Mouse (Mus musculus): Measurements from ENCODE around the gene Mta1. TPM values are rescaled to one million over a fixed set of nuclear protein-coding genes. Genes with fewer than 3 reads are reported as not detected.

The Mta1 gene
- polyA plus RNA-seq, 1 experiment from 2014 or later = 11.2 TPM

DNA sequence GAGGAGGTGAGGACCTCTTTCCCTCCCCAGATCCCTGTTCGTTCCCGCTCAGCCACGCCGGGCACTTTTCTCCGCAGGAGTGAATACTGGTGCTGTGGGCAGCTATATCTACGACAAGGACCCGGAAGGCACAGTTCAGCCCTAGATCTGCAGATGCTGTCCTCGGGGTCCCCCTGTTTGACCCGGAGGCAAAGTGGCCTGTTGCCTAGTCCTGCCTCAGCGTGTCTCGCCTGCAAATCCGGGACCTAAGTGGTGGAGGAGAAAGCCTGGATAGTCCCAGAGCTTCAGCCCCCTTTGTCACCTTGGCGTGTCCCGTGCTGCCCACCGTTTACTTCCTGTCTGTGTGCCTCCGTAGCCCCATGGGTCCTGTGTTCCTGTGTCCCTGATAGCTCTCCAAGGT lies 46.8 kb downstream of the Mta1 start:
- Histone ChIP-seq H3K4me2 (no peak overlapping the region), H3K9me3 (no peaks in the 10 kb centered on the region), H3K4me3 (replicated peaks) (no peak overlapping the region), H3K4me1 (peaks cover 44% of the 10 kb centered on the region), H3K36me3 (no peaks in the 10 kb centered on the region), H3K9ac (no peak overlapping the region), H3K27ac (no peak overlapping the region), H3K27me3 (replicated peaks) (peaks cover 11% of the 10 kb centered on the region)
- 91% methylated on average over 16 of the region's 16 CpGs for WGBS
- no peak for ATAC-seq (ENCODE audit: insufficient read depth, low FRiP score, low read depth)

DNA sequence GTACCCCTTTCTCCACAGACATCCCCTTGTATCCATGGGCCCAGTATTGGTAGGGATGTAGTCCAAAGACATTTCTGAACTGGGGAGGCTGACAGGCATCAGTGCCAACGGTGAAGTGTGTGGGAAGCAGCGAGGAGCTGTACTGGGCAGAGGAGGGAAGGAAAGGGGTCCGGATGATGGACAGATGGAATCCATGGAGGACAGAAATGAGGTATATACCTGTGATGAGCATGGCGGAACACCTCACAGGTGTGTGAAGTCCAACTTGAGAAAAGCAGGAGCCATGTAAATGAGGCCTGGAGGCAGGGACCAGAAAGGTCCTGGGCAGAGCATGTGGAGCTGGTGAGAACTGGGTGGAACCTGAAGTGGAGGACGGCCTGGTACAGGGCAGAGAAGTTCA lies 47.5 kb downstream of the Mta1 start:
- Histone ChIP-seq H3K9me3 (no peaks in the 10 kb centered on the region), H3K4me2 (no peak overlapping the region), H3K27ac (no peak overlapping the region), H3K4me3 (replicated peaks) (no peak overlapping the region), H3K4me1 (peaks cover 37% of the 10 kb centered on the region), H3K36me3 (no peaks in the 10 kb centered on the region), H3K9ac (no peak overlapping the region), H3K27me3 (replicated peaks) (peaks cover 10% of the 10 kb centered on the region)
- ATAC-seq (ENCODE audit: insufficient read depth, low FRiP score, low read depth) = no peak
- WGBS = 92% methylated on average over 5 of the region's 5 CpGs

DNA sequence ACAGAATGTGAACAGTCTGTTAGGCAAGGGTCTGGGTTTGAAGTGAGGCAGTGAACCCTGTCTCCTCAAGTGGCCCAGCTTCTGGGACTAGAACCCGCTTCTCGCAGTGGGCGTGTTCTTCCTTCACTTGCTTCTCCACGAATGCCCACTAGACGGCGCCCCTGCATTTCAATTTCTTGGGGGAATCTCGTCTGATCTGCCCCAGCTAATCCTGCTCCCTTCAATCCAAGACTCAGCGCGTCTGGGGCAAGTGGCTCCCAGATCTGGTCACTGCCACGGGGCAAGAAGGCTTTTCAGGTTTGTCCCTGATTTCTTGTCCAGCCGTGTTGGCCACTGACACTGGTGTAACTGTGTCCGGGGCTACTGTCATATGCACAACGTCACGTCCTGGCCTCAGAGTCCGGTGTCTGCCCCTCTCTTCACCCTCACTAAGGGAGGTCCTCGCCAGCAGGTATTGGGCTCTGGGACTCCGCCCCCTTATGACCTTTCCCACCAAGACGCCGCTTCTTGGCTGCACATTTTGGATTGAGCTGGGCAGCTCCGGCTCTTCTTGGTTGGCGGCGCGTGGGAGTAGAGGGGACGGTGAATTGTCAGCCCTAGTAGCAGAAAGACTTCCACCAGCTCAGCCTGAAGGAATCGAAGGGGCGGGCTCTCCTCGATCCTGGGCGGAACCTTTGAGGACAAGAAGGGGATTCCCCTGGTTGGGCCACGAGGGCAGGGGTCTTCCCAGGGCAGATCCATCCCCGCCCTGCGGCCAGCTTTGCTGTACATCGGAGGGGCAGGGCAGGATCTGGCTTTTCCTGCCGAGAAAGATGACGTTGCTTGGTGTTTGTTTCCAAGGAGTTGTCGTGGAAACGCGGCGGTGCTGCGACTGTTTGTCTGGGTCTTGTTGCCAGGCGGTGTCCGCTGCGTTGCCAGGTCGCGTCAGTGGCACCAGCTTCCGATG lies 48.3 kb downstream of the Mta1 start, which contains the start of gene Crip1:
Crip1 (plus strand) TSS at position 205 of the 946 bp plus-strand sequence.
- H3K27ac ChIP-seq = no peak within 1 kb of the TSS
- peak within 1 kb of the TSS; percentile 44 for H3K4me2 ChIP-seq
- H3K27me3 ChIP-seq (replicated peaks) = peaks cover 9% of the 10 kb centered on the region
- H3K36me3 ChIP-seq = no peaks in the 10 kb centered on the region
- H3K4me3 ChIP-seq (replicated peaks) = peak within 1 kb of the TSS; percentile 11
- WGBS = 11% methylated on average over 45 of the region's 45 CpGs
- H3K4me1 ChIP-seq = peaks cover 32% of the 10 kb centered on the region
- H3K9me3 ChIP-seq = no peaks in the 10 kb centered on the region
- ATAC-seq (ENCODE audit: insufficient read depth, low FRiP score, low read depth) = no peak
- H3K9ac ChIP-seq = no peak within 1 kb of the TSS

DNA sequence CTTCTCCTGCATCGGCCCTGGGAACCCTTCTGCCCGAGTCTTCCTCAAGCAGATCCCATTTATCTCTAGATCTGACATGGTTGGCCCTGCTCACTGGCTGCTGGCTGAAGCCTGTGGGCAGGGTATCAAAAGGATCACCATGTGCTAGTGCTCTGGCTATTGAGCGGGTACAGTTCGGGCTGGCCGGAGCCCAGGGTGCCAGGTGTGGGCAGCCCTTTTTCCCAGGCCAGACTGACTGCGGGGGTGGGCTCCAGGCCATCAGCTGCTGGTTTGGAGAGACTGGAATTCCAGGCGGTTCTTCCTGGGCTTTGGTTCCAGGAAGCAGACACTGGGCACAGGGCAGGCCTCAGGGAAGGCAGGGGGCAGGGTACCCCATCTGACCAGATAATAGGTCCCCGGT lies 49.4 kb downstream of the Mta1 start:
- H3K4me2 ChIP-seq = no peak overlapping the region
- H3K4me3 ChIP-seq (replicated peaks) = no peak overlapping the region
- peaks cover 32% of the 10 kb centered on the region for H3K4me1 ChIP-seq
- no peaks in the 10 kb centered on the region for H3K9me3 ChIP-seq
- peaks cover 8% of the 10 kb centered on the region; the same call in 1 of the 2 replicates for H3K27me3 ChIP-seq (replicated peaks)
- no peak for ATAC-seq (ENCODE audit: insufficient read depth, low FRiP score, low read depth)
- H3K36me3 ChIP-seq = no peaks in the 10 kb centered on the region
- no peak overlapping the region for H3K27ac ChIP-seq
- WGBS = 73% methylated on average over 8 of the region's 8 CpGs
- H3K9ac ChIP-seq = no peak overlapping the region

DNA sequence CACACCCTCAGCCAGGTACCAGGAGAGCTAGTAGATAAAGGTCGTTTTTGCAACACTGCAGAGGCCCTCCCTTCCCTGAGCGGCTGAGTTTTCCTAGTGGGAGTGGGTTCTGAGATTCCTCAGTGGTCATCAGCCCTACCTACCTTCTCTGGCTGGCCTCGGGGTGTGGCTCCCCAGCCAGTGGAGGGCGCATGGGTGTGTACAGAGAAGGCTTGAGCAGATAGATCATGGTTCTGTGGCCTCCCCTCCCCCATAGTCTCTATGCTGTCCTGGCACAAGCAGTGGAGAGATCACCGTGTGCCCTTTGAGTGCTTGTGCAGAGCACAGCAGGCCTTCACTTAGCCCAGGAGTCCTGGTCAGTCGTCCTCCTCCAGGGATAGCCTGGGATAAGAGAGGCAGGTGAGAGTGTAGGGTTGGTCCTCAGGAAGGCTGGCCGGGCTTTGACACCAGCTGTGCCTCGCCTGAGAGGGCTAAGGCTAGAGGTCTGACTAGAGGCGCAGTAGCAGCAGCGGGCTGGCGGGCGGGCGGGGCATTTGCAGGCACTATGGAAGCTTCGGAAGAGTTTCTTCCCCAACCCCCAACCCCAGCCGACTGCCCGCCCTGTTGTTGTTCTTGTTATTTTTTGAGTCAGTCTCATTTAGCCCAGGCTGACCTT lies 50.4 kb downstream of the Mta1 start:
- no peak for ATAC-seq (ENCODE audit: insufficient read depth, low FRiP score, low read depth)
- H3K9ac ChIP-seq = no peak overlapping the region
- H3K27me3 ChIP-seq (replicated peaks) = peaks cover 11% of the 10 kb centered on the region; the same call in 1 of the 2 replicates
- no peak overlapping the region for H3K4me2 ChIP-seq
- H3K4me3 ChIP-seq (replicated peaks) = no peak overlapping the region
- no peaks in the 10 kb centered on the region for H3K36me3 ChIP-seq
- 44% methylated on average over 16 of the region's 16 CpGs for WGBS
- H3K27ac ChIP-seq = no peak overlapping the region
- peaks cover 23% of the 10 kb centered on the region for H3K4me1 ChIP-seq
- H3K9me3 ChIP-seq = no peaks in the 10 kb centered on the region

DNA sequence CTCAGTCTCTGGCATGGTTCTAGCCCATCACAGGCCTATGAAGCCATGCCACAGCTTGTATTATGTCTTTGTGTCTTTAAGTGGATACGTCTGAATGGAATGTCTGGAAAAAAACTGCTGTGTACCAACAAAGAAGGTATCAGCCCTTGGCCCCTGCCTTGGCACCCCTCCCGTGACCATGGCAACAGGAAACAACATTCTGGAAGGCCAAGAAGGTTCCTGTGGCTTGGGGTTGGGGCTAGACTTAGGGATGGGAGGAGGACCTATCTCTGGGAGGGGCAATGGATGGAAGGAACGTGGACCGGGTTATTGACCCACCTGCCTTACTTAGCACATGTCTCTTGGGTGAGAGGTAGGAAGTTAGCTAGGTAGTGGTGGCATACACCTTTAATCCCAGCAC lies 51.3 kb downstream of the Mta1 start:
- ATAC-seq (ENCODE audit: insufficient read depth, low FRiP score, low read depth) = no peak
- Histone ChIP-seq H3K27ac (no peak overlapping the region), H3K9me3 (no peaks in the 10 kb centered on the region), H3K4me3 (replicated peaks) (no peak overlapping the region), H3K36me3 (no peaks in the 10 kb centered on the region), H3K27me3 (replicated peaks) (peaks cover 11% of the 10 kb centered on the region; the same call in 1 of the 2 replicates), H3K4me1 (peaks cover 23% of the 10 kb centered on the region), H3K9ac (no peak overlapping the region), H3K4me2 (no peak overlapping the region)
- 69% methylated on average over 4 of the region's 4 CpGs for WGBS

DNA sequence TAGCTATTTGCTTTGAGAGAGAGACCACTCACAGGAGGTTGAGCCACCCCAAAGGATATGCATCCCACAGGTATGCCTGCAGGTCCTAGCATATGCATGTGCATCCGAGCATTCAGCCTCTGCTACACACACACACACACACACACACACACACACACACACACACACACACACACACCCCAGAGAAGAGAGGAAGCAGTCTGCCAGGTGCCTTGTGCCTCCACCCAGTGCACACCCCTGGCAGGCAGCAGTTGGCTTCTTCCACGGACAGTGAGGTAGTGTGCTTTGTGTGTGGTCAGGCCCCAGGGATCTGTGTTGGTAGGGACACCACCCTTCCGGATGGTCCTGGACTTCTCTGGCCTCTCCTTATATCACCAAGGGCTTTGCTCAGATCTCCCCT lies 51.8 kb downstream of the Mta1 start:
- H3K27ac ChIP-seq = no peak overlapping the region
- H3K9ac ChIP-seq = no peak overlapping the region
- peaks cover 11% of the 10 kb centered on the region; the same call in 1 of the 2 replicates for H3K27me3 ChIP-seq (replicated peaks)
- no peaks in the 10 kb centered on the region for H3K9me3 ChIP-seq
- H3K4me1 ChIP-seq = peaks cover 26% of the 10 kb centered on the region
- WGBS = 71% methylated on average over 3 of the region's 3 CpGs
- H3K4me2 ChIP-seq = no peak overlapping the region
- no peak for ATAC-seq (ENCODE audit: insufficient read depth, low FRiP score, low read depth)
- no peaks in the 10 kb centered on the region for H3K36me3 ChIP-seq
- H3K4me3 ChIP-seq (replicated peaks) = no peak overlapping the region

DNA sequence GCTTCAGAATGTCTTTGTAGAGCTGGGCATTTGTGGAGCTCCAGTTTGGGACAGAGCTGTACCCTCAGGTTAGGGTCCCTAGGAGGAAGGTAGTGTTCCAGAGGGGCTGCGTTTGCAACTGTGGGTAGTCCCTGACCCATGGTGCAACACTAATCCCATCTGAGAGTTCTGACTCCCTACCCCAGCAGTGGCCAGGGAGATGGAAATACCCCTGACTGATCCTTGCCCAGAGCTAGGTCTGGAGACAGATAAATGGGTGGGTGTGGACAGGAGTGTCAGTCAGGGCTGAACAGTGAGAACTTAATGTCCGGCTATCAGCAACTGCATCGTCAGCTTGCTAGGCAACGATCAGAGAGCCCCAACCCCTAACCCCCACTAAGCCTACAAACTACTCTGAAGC lies 52.5 kb downstream of the Mta1 start:
- H3K4me2 ChIP-seq = no peak overlapping the region
- no peak for ATAC-seq (ENCODE audit: insufficient read depth, low FRiP score, low read depth)

DNA sequence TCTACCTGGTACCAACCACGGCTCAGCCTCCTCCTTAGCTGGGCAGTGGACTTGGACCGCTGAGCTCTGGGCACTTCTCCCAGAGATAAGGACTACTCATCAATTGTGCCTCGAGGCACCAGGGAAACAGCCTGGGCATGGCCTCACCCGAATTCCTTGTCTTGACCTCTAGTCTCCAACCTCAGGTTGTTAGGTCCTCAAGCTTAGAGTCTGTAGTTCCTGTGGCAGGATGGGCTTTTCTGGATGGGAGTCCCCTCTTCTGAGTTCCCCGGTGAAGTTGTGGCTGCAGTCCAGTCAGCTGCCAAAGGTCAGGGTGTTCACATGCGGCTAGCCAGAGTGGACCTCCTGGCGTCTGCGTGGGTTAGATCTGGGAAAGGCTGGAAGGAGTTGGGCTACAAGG lies 53.0 kb downstream of the Mta1 start:
- no peak overlapping the region for H3K9ac ChIP-seq
- 61% methylated on average over 8 of the region's 8 CpGs for WGBS
- no peaks in the 10 kb centered on the region for H3K36me3 ChIP-seq
- peak overlapping the region; percentile 88; the same call in 1 of the 2 replicates for H3K4me2 ChIP-seq
- peaks cover 11% of the 10 kb centered on the region; the same call in 1 of the 2 replicates for H3K27me3 ChIP-seq (replicated peaks)
- H3K27ac ChIP-seq = no peak overlapping the region
- H3K4me1 ChIP-seq = peaks cover 34% of the 10 kb centered on the region
- no peak overlapping the region for H3K4me3 ChIP-seq (replicated peaks)
- no peaks in the 10 kb centered on the region for H3K9me3 ChIP-seq
- no peak for ATAC-seq (ENCODE audit: insufficient read depth, low FRiP score, low read depth)

More for the DNA sequence above, 52.5 kb downstream of the Mta1 start:
- Histone ChIP-seq H3K9ac (no peak overlapping the region), H3K27ac (no peak overlapping the region), H3K4me1 (peaks cover 33% of the 10 kb centered on the region), H3K4me3 (replicated peaks) (no peak overlapping the region), H3K9me3 (no peaks in the 10 kb centered on the region), H3K36me3 (no peaks in the 10 kb centered on the region), H3K27me3 (replicated peaks) (peaks cover 11% of the 10 kb centered on the region; the same call in 1 of the 2 replicates)
- WGBS = 70% methylated on average over 4 of the region's 4 CpGs

DNA sequence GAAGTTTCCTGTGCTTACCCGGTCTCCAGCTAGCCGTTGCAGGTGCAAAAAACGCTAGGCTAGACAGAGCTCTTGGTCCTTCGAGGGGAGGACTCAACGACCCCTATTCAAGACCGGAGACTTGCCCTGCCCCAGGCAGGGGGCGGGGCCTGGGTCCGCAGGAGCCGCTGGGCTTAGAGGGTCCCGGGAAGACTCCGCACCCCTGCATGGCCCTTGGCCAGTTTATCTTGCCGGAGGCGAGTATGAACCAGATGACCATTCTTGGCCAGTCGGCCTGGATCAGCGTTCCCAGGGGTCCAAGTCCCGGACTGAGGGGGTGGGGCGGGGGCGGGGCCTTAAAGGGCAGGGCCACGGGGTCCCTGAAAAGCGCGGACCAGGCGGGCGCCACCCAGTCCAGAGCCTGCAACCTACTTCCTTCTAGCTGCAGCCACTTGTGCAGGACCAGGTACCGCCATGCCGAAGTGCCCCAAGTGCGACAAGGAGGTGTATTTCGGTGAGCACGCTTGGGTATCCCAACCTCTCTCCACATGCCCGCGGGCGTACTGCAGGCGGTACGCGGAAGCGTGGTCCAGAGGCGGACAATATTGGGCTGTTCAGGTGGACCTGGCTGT lies 53.7 kb downstream of the Mta1 start:
- H3K27me3 ChIP-seq (replicated peaks) = peaks cover 11% of the 10 kb centered on the region; the same call in 1 of the 2 replicates
- H3K4me2 ChIP-seq = peak overlapping the region; percentile 88
- peak overlapping the region; percentile 45 for H3K4me3 ChIP-seq (replicated peaks)
- no peak for ATAC-seq (ENCODE audit: insufficient read depth, low FRiP score, low read depth)
- H3K4me1 ChIP-seq = peaks cover 30% of the 10 kb centered on the region
- H3K9ac ChIP-seq = 0 out of 2 replicates have a peak overlapping the region, but pooled peaks have one; percentile 1
- H3K36me3 ChIP-seq = no peaks in the 10 kb centered on the region
- WGBS = under 1% methylated on average over 36 of the region's 36 CpGs
- H3K27ac ChIP-seq = no peak overlapping the region
- no peaks in the 10 kb centered on the region for H3K9me3 ChIP-seq

DNA sequence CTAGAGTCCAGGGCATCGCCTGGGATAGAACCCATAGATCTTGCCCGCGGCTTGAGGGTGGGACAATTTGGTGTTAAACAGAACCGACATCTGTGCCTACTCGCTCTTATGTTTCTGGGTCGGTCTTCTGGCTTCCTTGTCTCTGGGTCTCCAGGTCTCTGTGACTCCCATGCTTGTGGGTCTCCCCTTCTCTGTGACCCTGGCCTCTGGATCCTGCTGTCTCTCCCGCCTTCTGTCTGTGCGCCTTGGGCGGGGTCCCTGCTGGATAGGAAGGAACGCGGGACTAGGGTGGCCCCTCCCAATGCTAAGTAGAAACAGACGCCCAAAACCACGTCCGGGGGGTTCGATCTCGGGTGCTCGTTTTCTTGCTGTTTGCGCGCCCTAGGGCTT lies 54.2 kb downstream of the Mta1 start:
- H3K4me3 ChIP-seq (replicated peaks) = peak overlapping the region; percentile 45
- 23% methylated on average over 19 of the region's 19 CpGs for WGBS
- no peaks in the 10 kb centered on the region for H3K9me3 ChIP-seq
- peaks cover 11% of the 10 kb centered on the region; the same call in 1 of the 2 replicates for H3K27me3 ChIP-seq (replicated peaks)
- ATAC-seq (ENCODE audit: insufficient read depth, low FRiP score, low read depth) = no peak
- H3K4me1 ChIP-seq = peaks cover 32% of the 10 kb centered on the region
- peak overlapping the region; percentile 88 for H3K4me2 ChIP-seq
- no peak overlapping the region for H3K27ac ChIP-seq
- H3K9ac ChIP-seq = 0 out of 2 replicates have a peak overlapping the region, but pooled peaks have one; percentile 1
- H3K36me3 ChIP-seq = no peaks in the 10 kb centered on the region
